Mouse (Mus musculus) forelimb bud, embryonic 11.5 days (tissue): Measurements from ENCODE around the gene Gm21317.
"Not testable (repeated sequence)": the region's sequence is repeated elsewhere in the genome, so short reads cannot be mapped to it uniquely, and the experiment has no call there.

Source experiments
- DNase-seq: peaks from one replicate; pipeline ENCODE4 v3.0.0-alpha.2; 2012; ENCODE audit warnings: low read depth, low spot score

The Gm21317 gene

GRCm38 (mm10) chrY:82224927-82225326 lies at the start of gene Gm21317:
Gene Gm21317, plus strand, starts transcription at chrY:82225227.
- not testable (repeated sequence) for DNase-seq
